Mouse (Mus musculus): Measurements from ENCODE around the gene Sct.

Sct gene

DNA sequence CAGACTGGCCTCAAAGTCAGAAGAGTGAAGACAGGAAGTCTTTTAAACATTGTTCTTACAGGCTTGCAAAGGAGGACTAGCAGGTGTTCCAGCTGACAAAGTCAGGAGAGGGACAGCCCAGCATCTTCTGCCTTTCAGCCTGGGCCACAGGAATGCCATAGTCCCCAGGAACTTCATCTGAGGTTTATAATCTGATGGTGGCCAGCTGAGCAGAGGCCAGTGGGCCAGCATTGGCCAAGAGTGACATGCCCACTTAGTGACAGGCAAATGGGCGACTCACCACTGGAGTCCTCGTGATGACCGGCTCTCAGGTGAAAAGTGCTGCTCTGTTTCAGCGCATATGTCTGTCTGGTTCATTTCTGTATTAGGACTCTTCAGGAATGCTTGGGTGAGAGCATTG, 48.4 kb downstream of the Sct start:
- DNase-seq (ENCODE audit: low spot score in 2 of 2) = no peak

DNA sequence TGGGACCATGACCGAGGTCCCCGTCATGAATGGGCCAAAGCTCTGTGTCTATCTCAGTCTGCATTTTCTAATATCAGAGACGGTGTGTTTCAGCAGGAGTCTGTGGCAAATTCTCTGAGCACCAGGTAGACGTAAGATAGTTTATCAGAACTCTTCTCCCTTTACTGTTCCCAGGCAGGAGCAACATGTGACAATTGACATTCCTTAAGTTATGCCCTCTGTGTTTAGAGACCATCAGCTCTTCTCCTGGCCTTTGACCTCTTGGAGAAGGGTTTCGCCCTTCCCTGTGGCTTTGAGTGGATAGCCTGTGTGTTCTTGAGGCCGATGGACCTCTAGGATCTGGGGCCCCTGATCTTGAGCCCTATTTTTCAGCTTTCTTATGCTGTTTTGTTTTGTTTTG, 49.2 kb downstream of the Sct start:
- no peak for DNase-seq (ENCODE audit: low spot score in 2 of 2)

Data from frontal cortex, postnatal 14 days (tissue).